Mouse (Mus musculus): ENCODE data around the gene Gnaq.

DNA sequence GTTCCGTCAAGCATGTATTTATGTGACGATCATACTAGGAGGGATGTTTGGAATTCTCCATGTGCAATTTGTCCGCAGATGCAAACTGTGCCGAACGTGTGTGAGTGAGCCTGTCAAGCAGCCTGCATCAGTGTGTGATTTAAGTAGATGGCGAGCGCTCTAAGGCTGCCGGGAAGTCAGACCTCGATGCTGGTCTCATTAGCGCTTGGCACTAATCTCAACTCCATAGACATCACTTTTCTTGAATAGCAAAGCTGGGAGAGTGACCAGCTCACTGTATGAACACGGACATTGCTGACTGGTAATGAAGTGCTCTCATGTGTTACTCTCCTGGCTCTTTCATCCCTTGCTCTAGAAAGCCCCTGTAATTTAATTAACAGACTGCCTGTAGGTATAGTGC is 252.3 kb downstream of the Gnaq start:
- TF ChIP-seq CTCF (IDR thresholded peaks at IDR 0.05; ENCODE audit: borderline replicate concordance, control insufficient read depth, extremely low read depth, insufficient read depth, low read length, poor library complexity): no peak
- TF ChIP-seq POLR2A (IDR thresholded peaks at IDR 0.05; ENCODE audit: control insufficient read depth, extremely low read depth, insufficient read depth, low read length, poor library complexity): no peak

Data from thymus, adult 2 months (tissue).